Mouse (Mus musculus) neural tube, embryonic 12.5 days (tissue): ENCODE data around the gene Slc25a18. TPM values are rescaled to one million over a fixed set of nuclear protein-coding genes. Genes with fewer than 3 reads are reported as not detected.

Source experiments
- ATAC-seq: fragments of 200-750 bp; cut with Nextera tagmentation; 2 replicates; pipeline ENCODE4 v1.8.0; 2017; ENCODE audit warnings: low read depth, mild to moderate bottlenecking, moderate TSS enrichment, moderate library complexity; ENCODE audit not compliant: low FRiP score
- H3K27ac ChIP-seq: fragments of 300-500 bp; sonication (generic); 2 replicates; pipeline ENCODE4 v1.5.1; 2016
- H3K27me3 ChIP-seq: fragments of 300-500 bp; sonication (generic); replicated peaks from 2 replicates; pipeline ENCODE4 v1.6.1; 2016; ENCODE audit warnings: mild to moderate bottlenecking
- H3K36me3 ChIP-seq: fragments of 300-500 bp; sonication (generic); 2 replicates; pipeline ENCODE4 v1.6.1; 2016; ENCODE audit warnings: mild to moderate bottlenecking
- H3K4me1 ChIP-seq: fragments of 300-500 bp; sonication (generic); 2 replicates; pipeline ENCODE4 v1.6.1; 2016
- H3K4me2 ChIP-seq: fragments of 300-500 bp; sonication (generic); replicated peaks from 2 replicates; pipeline ENCODE4 v1.6.1; 2016; ENCODE audit warnings: mild to moderate bottlenecking
- H3K4me3 ChIP-seq: fragments of 300-500 bp; sonication (generic); 2 replicates; pipeline ENCODE4 v1.5.1; 2016
- H3K9ac ChIP-seq: fragments of 300-500 bp; sonication (generic); 2 replicates; pipeline ENCODE4 v1.6.1; 2016; ENCODE audit warnings: mild to moderate bottlenecking
- H3K9me3 ChIP-seq: fragments of 300-500 bp; sonication (generic); 2 replicates; pipeline ENCODE4 v1.6.1; 2016; ENCODE audit warnings: mild to moderate bottlenecking
- WGBS: fragments of 180-500 bp; shearing (Covaris S2); methylation state at CpG from one replicate; pipeline ENCODE4 v1.1.7; 2016; 5-methylcytosine and 5-hydroxymethylcytosine counted together
- polyA plus RNA-seq: library from polyadenylated mRNA; unstranded; fragments of >200 nt; fragmentation: Nextera tagmentation; extraction: Ambion mirVana; gene quantifications from 2 replicates; pipeline ENCODE4 v1.2.1, GENCODE M21; 2016

The Slc25a18 gene
- polyA plus RNA-seq, 1 experiment from 2014 or later: 3.6 TPM

DNA sequence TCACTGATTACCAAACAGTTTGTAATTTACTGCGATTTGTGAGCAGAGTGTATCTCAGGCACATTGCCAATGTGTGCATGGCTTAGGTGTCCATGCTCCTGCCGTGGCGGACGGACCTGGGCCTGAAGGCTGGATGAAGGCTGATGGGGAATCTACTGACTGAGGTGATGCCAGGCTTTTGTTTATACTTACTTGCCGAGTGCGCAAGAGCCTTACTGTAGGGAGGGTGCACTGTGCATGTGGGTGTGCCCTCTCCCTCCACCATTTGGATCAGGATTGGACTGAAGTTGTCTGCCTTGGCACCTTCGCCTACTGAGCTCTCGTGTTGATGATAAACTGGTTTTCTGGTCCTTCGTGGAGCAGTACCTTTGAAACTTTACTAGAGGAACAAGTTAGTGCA lies 4.2 kb downstream of the Slc25a18 start:
- ATAC-seq: no peak
- Histone ChIP-seq H3K4me3 (no peak overlapping the region), H3K36me3 (no peaks in the 10 kb centered on the region), H3K9ac (no peak overlapping the region), H3K4me1 (peaks cover 16% of the 10 kb centered on the region), H3K9me3 (no peaks in the 10 kb centered on the region), H3K27ac (no peak overlapping the region), H3K4me2 (no peak overlapping the region), H3K27me3 (no peaks in the 10 kb centered on the region)
- 90% methylated on average over 9 of the region's 9 CpGs for WGBS

DNA sequence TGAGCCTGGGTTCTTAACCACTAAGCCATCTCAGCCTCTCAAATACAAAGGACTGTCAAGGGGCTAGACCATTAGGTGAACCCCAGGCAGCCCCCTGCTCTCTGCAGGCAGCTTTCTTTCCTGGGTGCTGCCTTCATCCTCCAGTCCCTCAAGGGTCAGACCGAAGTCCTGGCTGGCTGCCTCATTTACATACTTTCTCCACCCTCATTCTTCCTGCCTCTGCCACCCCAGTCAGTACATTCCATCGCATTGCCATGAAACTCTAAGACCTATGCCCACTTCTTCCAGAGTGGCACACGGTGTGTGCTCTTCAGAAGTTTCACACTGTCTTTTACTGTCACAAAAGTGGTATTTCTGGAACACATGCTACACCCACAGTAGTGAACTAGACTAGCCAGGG lies 4.8 kb downstream of the Slc25a18 start:
- Histone ChIP-seq H3K36me3 (no peaks in the 10 kb centered on the region), H3K4me3 (no peak overlapping the region), H3K9ac (no peak overlapping the region), H3K4me1 (peaks cover 11% of the 10 kb centered on the region), H3K9me3 (no peaks in the 10 kb centered on the region), H3K4me2 (no peak overlapping the region), H3K27me3 (no peaks in the 10 kb centered on the region), H3K27ac (no peak overlapping the region)
- no peak for ATAC-seq
- WGBS: 53% methylated on average over 3 of the region's 3 CpGs

GRCm38 (mm10) chr6:120782948-120783347 lies 9.6 kb downstream of the Slc25a18 start:
- H3K9me3 ChIP-seq: no peaks in the 10 kb centered on the region
- H3K36me3 ChIP-seq: no peaks in the 10 kb centered on the region

GRCm38 (mm10) chr6:120784351-120784750 lies 11.0 kb downstream of the Slc25a18 start:
- no peak overlapping the region for H3K9ac ChIP-seq
- H3K27ac ChIP-seq: no peak overlapping the region
- no peak; the same call in 1 of the 2 replicates for ATAC-seq
- H3K27me3 ChIP-seq: no peaks in the 10 kb centered on the region
- H3K4me2 ChIP-seq: no peak overlapping the region
- no peaks in the 10 kb centered on the region for H3K36me3 ChIP-seq
- no peaks in the 10 kb centered on the region for H3K9me3 ChIP-seq
- WGBS: 57% methylated on average over 7 of the region's 7 CpGs
- H3K4me1 ChIP-seq: 0 out of 2 replicates have a peak, but pooled peaks cover 6% of the 10 kb centered on the region
- H3K4me3 ChIP-seq: no peak overlapping the region

More at GRCm38 (mm10) chr6:120782948-120783347, 9.6 kb downstream of the Slc25a18 start:
- no peak for ATAC-seq
- H3K27ac ChIP-seq: no peak overlapping the region
- H3K4me1 ChIP-seq: 0 out of 2 replicates have a peak, but pooled peaks cover 6% of the 10 kb centered on the region
- 94% methylated on average over 2 of the region's 2 CpGs for WGBS
- H3K9ac ChIP-seq: no peak overlapping the region
- no peak overlapping the region for H3K4me2 ChIP-seq
- no peaks in the 10 kb centered on the region for H3K27me3 ChIP-seq
- no peak overlapping the region for H3K4me3 ChIP-seq

- 0 out of 2 replicates have a peak, but pooled peaks cover 10% of the 10 kb centered on the region for H3K4me1 ChIP-seq
- no peak overlapping the region for H3K4me3 ChIP-seq
- 78% methylated on average over 5 of the region's 5 CpGs for WGBS
- no peak overlapping the region for H3K9ac ChIP-seq
- H3K27me3 ChIP-seq: no peaks in the 10 kb centered on the region
- H3K36me3 ChIP-seq: peaks cover 18% of the 10 kb centered on the region
- no peak overlapping the region for H3K27ac ChIP-seq
- H3K9me3 ChIP-seq: no peaks in the 10 kb centered on the region
- no peak for ATAC-seq
- no peak overlapping the region for H3K4me2 ChIP-seq
These were observed 14.8 kb downstream of the Slc25a18 start for GRCm38 (mm10) chr6:120788068-120788607.

GRCm38 (mm10) chr6:120788904-120789303 lies 15.5 kb downstream of the Slc25a18 start:
- H3K4me3 ChIP-seq: no peak overlapping the region
- no peak for ATAC-seq
- H3K9me3 ChIP-seq: no peaks in the 10 kb centered on the region
- no peak overlapping the region for H3K9ac ChIP-seq
- no peaks in the 10 kb centered on the region for H3K27me3 ChIP-seq
- no peak overlapping the region for H3K4me2 ChIP-seq
- H3K4me1 ChIP-seq: 0 out of 2 replicates have a peak, but pooled peaks cover 10% of the 10 kb centered on the region
- H3K27ac ChIP-seq: no peak overlapping the region
- H3K36me3 ChIP-seq: peaks cover 25% of the 10 kb centered on the region

- ATAC-seq: no peak
- H3K36me3 ChIP-seq: peaks cover 38% of the 10 kb centered on the region
- H3K9ac ChIP-seq: no peak overlapping the region
- H3K4me1 ChIP-seq: 0 out of 2 replicates have a peak, but pooled peaks cover 4% of the 10 kb centered on the region
- H3K9me3 ChIP-seq: no peaks in the 10 kb centered on the region
- H3K27me3 ChIP-seq: no peaks in the 10 kb centered on the region
- no peak overlapping the region for H3K4me2 ChIP-seq
- H3K4me3 ChIP-seq: no peak overlapping the region
- no peak overlapping the region for H3K27ac ChIP-seq
- whole genome bisulfite sequencing: 89% methylated on average over 11 of the region's 11 CpGs
These were observed 16.8 kb downstream of the Slc25a18 start for GRCm38 (mm10) chr6:120790153-120790552.

GRCm38 (mm10) chr6:120790717-120791116 lies 17.3 kb downstream of the Slc25a18 start:
- no peak overlapping the region for H3K9ac ChIP-seq

DNA sequence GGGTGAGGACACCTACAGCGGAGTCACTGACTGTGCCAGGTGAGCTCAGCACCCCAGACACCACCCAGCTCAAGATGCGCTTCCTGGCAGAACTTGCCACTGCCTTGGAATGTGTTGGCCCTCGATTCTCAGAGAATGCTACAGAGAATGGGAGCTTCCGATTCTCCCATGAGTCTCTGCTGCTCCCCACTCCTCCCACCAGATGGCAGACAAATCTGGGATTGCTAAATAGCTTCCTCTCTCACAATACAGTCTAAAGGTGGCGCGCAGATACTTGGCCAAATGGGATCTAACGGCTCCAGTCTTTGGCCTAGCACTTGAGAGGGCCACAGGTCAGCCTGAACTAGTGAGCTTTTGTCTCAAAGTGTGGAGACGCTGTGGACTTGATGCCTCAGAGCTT lies 19.6 kb downstream of the Slc25a18 start:
- Histone ChIP-seq H3K27me3 (no peaks in the 10 kb centered on the region), H3K36me3 (peaks cover 66% of the 10 kb centered on the region), H3K9me3 (no peaks in the 10 kb centered on the region), H3K9ac (no peak overlapping the region), H3K4me1 (0 out of 2 replicates have a peak, but pooled peaks cover 4% of the 10 kb centered on the region), H3K4me3 (no peak overlapping the region), H3K4me2 (no peak overlapping the region), H3K27ac (no peak overlapping the region)
- no peak for ATAC-seq
- 87% methylated on average over 8 of the region's 8 CpGs for WGBS

More at GRCm38 (mm10) chr6:120790717-120791116, 17.3 kb downstream of the Slc25a18 start:
- Histone ChIP-seq H3K4me1 (0 out of 2 replicates have a peak, but pooled peaks cover 4% of the 10 kb centered on the region), H3K4me3 (no peak overlapping the region), H3K27ac (no peak overlapping the region), H3K36me3 (peaks cover 43% of the 10 kb centered on the region), H3K9me3 (no peaks in the 10 kb centered on the region), H3K27me3 (no peaks in the 10 kb centered on the region), H3K4me2 (no peak overlapping the region)
- WGBS: 70% methylated on average over 5 of the region's 5 CpGs
- no peak for ATAC-seq

GRCm38 (mm10) chr6:120795422-120796086 lies 22.2 kb downstream of the Slc25a18 start:
- H3K4me2 ChIP-seq: no peak overlapping the region
- no peak for ATAC-seq
- H3K36me3 ChIP-seq: peaks cover 85% of the 10 kb centered on the region
- H3K9ac ChIP-seq: no peak overlapping the region
- WGBS: 87% methylated on average over 5 of the region's 5 CpGs
- no peak overlapping the region for H3K27ac ChIP-seq
- 0 out of 2 replicates have a peak, but pooled peaks cover 4% of the 10 kb centered on the region for H3K4me1 ChIP-seq
- no peaks in the 10 kb centered on the region for H3K27me3 ChIP-seq
- H3K9me3 ChIP-seq: no peaks in the 10 kb centered on the region
- H3K4me3 ChIP-seq: no peak overlapping the region

- Histone ChIP-seq H3K9ac (no peak overlapping the region), H3K36me3 (peaks cover 90% of the 10 kb centered on the region), H3K27ac (no peak overlapping the region), H3K4me3 (no peak overlapping the region), H3K4me1 (no peaks in the 10 kb centered on the region), H3K27me3 (no peaks in the 10 kb centered on the region), H3K4me2 (no peak overlapping the region), H3K9me3 (no peaks in the 10 kb centered on the region)
- WGBS: 91% methylated on average over 2 of the region's 2 CpGs
- no peak for ATAC-seq
These were observed 22.7 kb downstream of the Slc25a18 start for GRCm38 (mm10) chr6:120796111-120796510.

- WGBS: 96% methylated on average over 7 of the region's 7 CpGs
- Histone ChIP-seq H3K9me3 (no peaks in the 10 kb centered on the region), H3K4me1 (no peaks in the 10 kb centered on the region), H3K36me3 (peaks cover 91% of the 10 kb centered on the region), H3K4me2 (no peak overlapping the region), H3K9ac (no peak overlapping the region), H3K27ac (no peak overlapping the region), H3K27me3 (no peaks in the 10 kb centered on the region), H3K4me3 (no peak overlapping the region)
- no peak for ATAC-seq
These were observed 24.6 kb downstream of the Slc25a18 start for GRCm38 (mm10) chr6:120798019-120798418.

DNA sequence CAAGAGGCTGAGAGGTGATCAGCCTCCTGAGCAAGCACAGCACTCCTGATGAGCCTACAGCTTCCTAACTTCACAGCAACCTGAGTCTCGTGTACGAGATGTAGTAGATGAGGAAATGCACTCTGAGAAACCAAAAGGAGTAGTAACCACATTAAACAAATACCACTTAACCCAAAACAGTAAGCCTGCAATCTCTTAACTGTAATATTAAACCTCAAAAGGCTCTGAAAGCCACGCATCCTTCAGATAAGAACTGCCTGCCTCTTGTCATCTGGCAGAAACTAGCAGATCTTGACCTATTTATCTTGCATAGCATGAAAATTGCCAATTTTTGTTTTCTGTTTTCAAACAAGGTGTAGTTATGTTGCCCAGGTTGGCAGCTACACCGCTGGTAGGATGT lies 25.5 kb downstream of the Slc25a18 start:
- Histone ChIP-seq H3K27ac (no peak overlapping the region), H3K9ac (no peak overlapping the region), H3K4me3 (no peak overlapping the region), H3K4me1 (no peaks in the 10 kb centered on the region), H3K27me3 (no peaks in the 10 kb centered on the region), H3K4me2 (no peak overlapping the region), H3K9me3 (no peaks in the 10 kb centered on the region), H3K36me3 (peaks cover 91% of the 10 kb centered on the region)
- WGBS: 96% methylated on average over 4 of the region's 4 CpGs
- no peak for ATAC-seq
